Mouse (Mus musculus): Measurements from ENCODE around the gene Odr4. TPM values are rescaled to one million over a fixed set of nuclear protein-coding genes. Genes with fewer than 3 reads are reported as not detected.

Gene Odr4
- polyA plus RNA-seq (2011; ENCODE audit: insufficient read length, low read depth, missing spikeins), result 55.1 and 56.6 TPM in 2 replicates

GRCm38 (mm10) chr1:150392638-150393487 is at the start of gene Odr4, which contains the start of gene Tpr:
Odr4 (minus strand) TSS chr1:150393080.
Tpr (plus strand) TSS chr1:150392838.
- TF ChIP-seq POLR2A (IDR thresholded peaks at IDR 0.05; ENCODE audit: low read depth, low read length), result peak; percentile 67
- TF ChIP-seq CTCF (IDR thresholded peaks at IDR 0.05; ENCODE audit: borderline replicate concordance, insufficient read depth, low read length), result peak; percentile 54; the same call in 1 of the 2 replicates
- Histone ChIP-seq H3K4me3 (ENCODE audit: insufficient read depth, low read length) (peak within 1 kb of the TSS; percentile 93), H3K4me1 (ENCODE audit: control insufficient read depth, insufficient read depth, low read length) (peaks cover 2% of the 10 kb centered on the region), H3K27ac (ENCODE audit: insufficient read depth, low read length) (peak within 1 kb of the TSS; percentile 83)

DNA sequence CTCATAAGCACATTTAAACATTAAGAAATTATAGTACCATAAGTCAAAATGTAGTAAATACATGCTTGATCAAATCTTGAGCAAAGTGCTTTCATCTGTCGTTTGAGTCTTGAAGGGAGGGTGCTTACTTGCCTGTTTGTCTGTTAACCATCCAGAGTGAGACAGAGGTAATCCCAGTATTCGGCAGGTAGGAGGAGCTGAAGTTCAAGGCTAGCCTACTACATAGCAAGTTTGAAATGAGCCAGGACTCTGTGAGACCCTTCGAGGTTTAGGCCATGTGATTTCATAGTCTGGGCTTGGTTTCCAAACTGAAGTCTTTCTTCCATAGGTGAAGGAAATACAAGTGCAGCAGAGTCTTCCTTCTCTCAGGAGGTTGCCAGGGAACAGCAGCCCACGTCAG is 48.9 kb upstream of the Odr4 start:
- TF ChIP-seq CTCF (IDR thresholded peaks at IDR 0.05; ENCODE audit: borderline replicate concordance, insufficient read depth, low read length), result no peak
- TF ChIP-seq POLR2A (IDR thresholded peaks at IDR 0.05; ENCODE audit: low read depth, low read length), result no peak
- Histone ChIP-seq H3K4me1 (ENCODE audit: control insufficient read depth, insufficient read depth, low read length) (no peaks in the 10 kb centered on the region), H3K4me3 (ENCODE audit: insufficient read depth, low read length) (no peak overlapping the region), H3K27ac (ENCODE audit: insufficient read depth, low read length) (no peak overlapping the region)

- Histone ChIP-seq H3K4me3 (ENCODE audit: insufficient read depth, low read length) (no peak overlapping the region), H3K27ac (ENCODE audit: insufficient read depth, low read length) (no peak overlapping the region), H3K4me1 (ENCODE audit: control insufficient read depth, insufficient read depth, low read length) (no peaks in the 10 kb centered on the region)
- TF ChIP-seq POLR2A (IDR thresholded peaks at IDR 0.05; ENCODE audit: low read depth, low read length), result no peak
- no peak for TF ChIP-seq CTCF (IDR thresholded peaks at IDR 0.05; ENCODE audit: borderline replicate concordance, insufficient read depth, low read length)
These were observed 45.8 kb upstream of the Odr4 start for GRCm38 (mm10) chr1:150438641-150439040.

GRCm38 (mm10) chr1:150426216-150426615 is 33.3 kb upstream of the Odr4 start:
- Histone ChIP-seq H3K27ac (ENCODE audit: insufficient read depth, low read length) (no peak overlapping the region), H3K4me3 (ENCODE audit: insufficient read depth, low read length) (no peak overlapping the region)
- TF ChIP-seq POLR2A (IDR thresholded peaks at IDR 0.05; ENCODE audit: low read depth, low read length), result no peak
- TF ChIP-seq CTCF (IDR thresholded peaks at IDR 0.05; ENCODE audit: borderline replicate concordance, insufficient read depth, low read length), result no peak

DNA sequence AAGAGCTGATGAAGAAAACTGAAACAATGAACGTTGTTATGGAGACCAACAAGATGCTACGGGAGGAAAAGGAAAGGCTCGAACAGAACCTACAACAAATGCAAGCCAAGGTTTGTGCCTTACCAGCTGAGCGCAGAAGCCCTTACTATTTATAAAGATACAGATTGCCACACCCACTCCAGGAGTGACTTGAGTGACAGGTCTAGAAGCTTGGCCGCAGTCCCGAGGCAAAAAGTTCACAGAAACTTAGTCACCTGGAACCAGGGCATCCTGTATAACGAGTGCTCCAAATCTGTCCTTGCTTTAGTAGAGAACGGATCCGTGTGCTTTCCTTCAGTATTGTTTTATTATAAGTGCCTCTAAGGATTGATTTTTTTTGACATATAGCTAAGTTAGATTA is 32.8 kb upstream of the Odr4 start:
- Histone ChIP-seq H3K4me1 (ENCODE audit: control insufficient read depth, insufficient read depth, low read length) (no peaks in the 10 kb centered on the region), H3K4me3 (ENCODE audit: insufficient read depth, low read length) (no peak overlapping the region), H3K27ac (ENCODE audit: insufficient read depth, low read length) (no peak overlapping the region)
- TF ChIP-seq CTCF (IDR thresholded peaks at IDR 0.05; ENCODE audit: borderline replicate concordance, insufficient read depth, low read length) (no peak), POLR2A (IDR thresholded peaks at IDR 0.05; ENCODE audit: low read depth, low read length) (no peak)

More at GRCm38 (mm10) chr1:150426216-150426615, 33.3 kb upstream of the Odr4 start:
- no peaks in the 10 kb centered on the region for H3K4me1 ChIP-seq (ENCODE audit: control insufficient read depth, insufficient read depth, low read length)

DNA sequence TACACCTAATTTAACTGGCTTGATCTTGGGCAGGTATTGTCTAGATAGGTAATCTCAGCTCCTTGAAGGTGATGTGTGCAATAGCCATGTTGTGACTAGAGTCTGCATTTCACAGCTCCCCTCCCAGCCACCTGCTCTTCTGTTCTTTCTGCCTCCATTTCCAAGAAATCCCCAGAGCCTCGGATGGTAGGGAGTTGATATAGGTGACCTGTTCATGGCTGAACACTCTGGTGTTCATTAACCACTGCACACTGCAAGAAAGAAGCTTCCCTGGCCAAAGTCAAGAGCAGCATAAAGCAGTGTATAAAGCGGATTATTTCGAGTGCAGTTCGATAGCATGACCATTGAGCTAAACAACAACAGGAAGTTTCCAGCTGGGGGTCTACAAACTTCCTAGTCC is 25.5 kb upstream of the Odr4 start:
- no peak overlapping the region for H3K27ac ChIP-seq (ENCODE audit: insufficient read depth, low read length)
- H3K4me3 ChIP-seq (ENCODE audit: insufficient read depth, low read length), result no peak overlapping the region
- no peaks in the 10 kb centered on the region for H3K4me1 ChIP-seq (ENCODE audit: control insufficient read depth, insufficient read depth, low read length)
- TF ChIP-seq POLR2A (IDR thresholded peaks at IDR 0.05; ENCODE audit: low read depth, low read length) (no peak), CTCF (IDR thresholded peaks at IDR 0.05; ENCODE audit: borderline replicate concordance, insufficient read depth, low read length) (no peak)

DNA sequence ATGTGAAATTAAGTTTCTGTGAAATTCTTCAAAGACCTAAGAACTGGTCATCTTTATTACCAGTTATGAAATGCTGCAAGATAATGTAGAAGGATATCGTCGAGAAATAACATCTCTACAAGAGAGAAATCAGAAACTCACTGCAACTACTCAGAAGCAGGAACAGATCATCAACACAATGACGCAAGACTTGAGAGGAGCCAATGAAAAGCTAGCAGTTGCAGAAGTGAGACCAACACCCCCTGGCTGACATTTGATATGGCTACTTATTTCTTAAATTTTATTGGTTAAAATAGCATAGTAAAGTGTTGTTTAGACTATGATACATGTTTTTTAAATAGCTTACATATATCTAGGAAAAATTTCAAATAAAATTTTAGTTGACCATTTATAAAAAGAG is 23.1 kb upstream of the Odr4 start:
- no peak overlapping the region for H3K4me3 ChIP-seq (ENCODE audit: insufficient read depth, low read length)
- H3K27ac ChIP-seq (ENCODE audit: insufficient read depth, low read length), result no peak overlapping the region
- H3K4me1 ChIP-seq (ENCODE audit: control insufficient read depth, insufficient read depth, low read length), result no peaks in the 10 kb centered on the region
- TF ChIP-seq CTCF (IDR thresholded peaks at IDR 0.05; ENCODE audit: borderline replicate concordance, insufficient read depth, low read length) (no peak), POLR2A (IDR thresholded peaks at IDR 0.05; ENCODE audit: low read depth, low read length) (no peak)

DNA sequence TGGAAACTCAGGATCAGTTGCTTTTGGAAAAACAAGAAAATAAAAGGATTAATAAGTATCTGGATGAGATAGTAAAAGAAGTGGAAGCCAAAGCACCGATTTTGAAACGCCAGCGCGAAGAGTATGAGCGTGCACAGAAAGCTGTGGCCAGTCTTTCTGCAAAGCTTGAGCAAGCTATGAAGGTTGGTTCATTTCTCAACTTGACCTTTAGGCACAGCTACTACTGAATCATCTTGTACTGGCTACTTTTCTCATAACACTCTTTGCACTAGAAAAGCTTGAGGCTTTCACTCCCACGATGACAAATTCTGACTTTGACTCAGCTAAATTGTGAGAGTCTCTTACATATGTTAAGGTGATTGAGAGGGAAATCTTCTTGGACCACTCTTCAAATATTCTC is 17.1 kb upstream of the Odr4 start:
- TF ChIP-seq CTCF (IDR thresholded peaks at IDR 0.05; ENCODE audit: borderline replicate concordance, insufficient read depth, low read length) (no peak), POLR2A (IDR thresholded peaks at IDR 0.05; ENCODE audit: low read depth, low read length) (no peak)

DNA sequence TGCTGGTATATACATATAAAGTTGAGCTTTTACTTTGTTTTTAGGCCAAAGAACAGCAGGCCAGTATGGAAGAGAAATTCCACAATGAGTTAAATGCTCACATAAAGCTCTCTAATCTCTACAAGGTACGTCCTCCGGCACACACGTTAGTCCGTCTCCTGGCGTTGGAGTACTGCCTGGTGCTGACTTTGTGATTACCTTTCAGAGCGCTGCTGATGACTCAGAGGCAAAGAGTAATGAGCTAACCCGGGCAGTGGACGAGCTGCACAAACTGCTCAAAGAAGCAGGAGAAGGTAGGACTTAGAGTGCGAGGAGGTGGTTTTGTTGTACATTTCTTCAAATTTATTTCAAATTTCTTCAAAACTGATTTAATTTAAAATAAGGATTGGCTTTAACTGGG is 14.4 kb upstream of the Odr4 start:
- H3K27ac ChIP-seq (ENCODE audit: insufficient read depth, low read length), result no peak overlapping the region
- TF ChIP-seq CTCF (IDR thresholded peaks at IDR 0.05; ENCODE audit: borderline replicate concordance, insufficient read depth, low read length) (no peak), POLR2A (IDR thresholded peaks at IDR 0.05; ENCODE audit: low read depth, low read length) (no peak)

More for the DNA sequence above, 17.1 kb upstream of the Odr4 start:
- Histone ChIP-seq H3K4me3 (ENCODE audit: insufficient read depth, low read length) (no peak overlapping the region), H3K27ac (ENCODE audit: insufficient read depth, low read length) (no peak overlapping the region), H3K4me1 (ENCODE audit: control insufficient read depth, insufficient read depth, low read length) (no peaks in the 10 kb centered on the region)

DNA sequence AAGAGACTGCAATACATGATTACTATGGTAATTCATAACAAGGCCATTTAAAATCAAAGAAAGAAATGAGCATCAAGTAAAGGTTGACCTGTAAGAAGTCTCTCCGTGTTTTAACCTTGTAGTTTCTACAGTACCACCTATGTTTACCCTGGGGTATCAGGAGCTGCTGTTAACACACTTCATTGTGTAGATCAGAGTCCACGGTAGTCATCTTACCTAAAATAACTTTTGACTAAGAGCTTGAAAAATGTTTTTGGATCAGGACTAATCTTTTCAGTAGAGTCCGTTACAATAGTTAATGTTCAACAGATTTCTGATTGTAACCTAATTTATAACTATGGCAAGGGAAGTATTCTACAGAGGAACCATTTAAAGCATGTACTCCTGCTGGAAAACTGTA is 11.7 kb upstream of the Odr4 start:
- no peak overlapping the region for H3K4me3 ChIP-seq (ENCODE audit: insufficient read depth, low read length)
- H3K27ac ChIP-seq (ENCODE audit: insufficient read depth, low read length), result no peak overlapping the region
- TF ChIP-seq POLR2A (IDR thresholded peaks at IDR 0.05; ENCODE audit: low read depth, low read length), result no peak
- no peak for TF ChIP-seq CTCF (IDR thresholded peaks at IDR 0.05; ENCODE audit: borderline replicate concordance, insufficient read depth, low read length)
- H3K4me1 ChIP-seq (ENCODE audit: control insufficient read depth, insufficient read depth, low read length), result no peaks in the 10 kb centered on the region

More for the DNA sequence above, 14.4 kb upstream of the Odr4 start:
- Histone ChIP-seq H3K4me3 (ENCODE audit: insufficient read depth, low read length) (no peak overlapping the region), H3K4me1 (ENCODE audit: control insufficient read depth, insufficient read depth, low read length) (no peaks in the 10 kb centered on the region)

Measured in embryonic fibroblast, embryonic 13.5 days (primary cell).